Mouse (Mus musculus): ENCODE data around the gene Rab42. TPM values are rescaled to one million over a fixed set of nuclear protein-coding genes. Genes with fewer than 3 reads are reported as not detected.

Gene Rab42
- polyA plus RNA-seq, 1 experiment: 24.9 TPM

DNA sequence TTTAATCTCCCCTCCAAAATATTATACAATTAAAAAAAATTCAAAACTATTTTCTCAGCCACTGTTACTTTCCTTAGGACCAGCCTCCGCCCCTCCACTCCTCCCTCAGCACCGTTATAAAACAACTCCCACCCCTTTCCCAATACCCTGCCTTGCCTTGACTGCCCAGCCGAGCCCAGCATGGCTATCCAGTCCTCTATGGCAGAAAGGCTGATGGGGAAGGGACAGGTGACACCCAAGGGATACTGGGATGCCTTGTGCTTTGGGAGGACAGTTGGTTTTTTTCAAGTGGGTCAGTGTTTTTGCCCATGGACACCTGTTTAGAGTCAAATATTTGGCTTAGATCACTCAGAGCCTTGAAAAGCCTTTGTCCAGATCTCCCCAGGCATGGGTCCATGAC is 28.8 kb upstream of the Rab42 start:
- no peak for TF ChIP-seq CTCF (IDR thresholded peaks at IDR 0.05; ENCODE audit: control insufficient read depth, insufficient read depth, insufficient replicate concordance, low read depth, low read length)
- TF ChIP-seq POLR2A (IDR thresholded peaks at IDR 0.05; ENCODE audit: control insufficient read depth, low read depth, low read length): no peak
- Histone ChIP-seq H3K4me3 (ENCODE audit: control insufficient read depth, low read depth, low read length) (no peak overlapping the region), H3K27ac (ENCODE audit: control insufficient read depth, insufficient read depth, low read depth, low read length) (no peak overlapping the region), H3K27me3 (ENCODE audit: control insufficient read depth, insufficient read depth, low read length) (no peaks in the 10 kb centered on the region), H3K36me3 (ENCODE audit: control insufficient read depth, insufficient read depth, low read length) (peaks cover 2% of the 10 kb centered on the region; the same call in 1 of the 2 replicates), H3K4me1 (ENCODE audit: control insufficient read depth, insufficient read depth, low read length) (peaks cover 3% of the 10 kb centered on the region)

DNA sequence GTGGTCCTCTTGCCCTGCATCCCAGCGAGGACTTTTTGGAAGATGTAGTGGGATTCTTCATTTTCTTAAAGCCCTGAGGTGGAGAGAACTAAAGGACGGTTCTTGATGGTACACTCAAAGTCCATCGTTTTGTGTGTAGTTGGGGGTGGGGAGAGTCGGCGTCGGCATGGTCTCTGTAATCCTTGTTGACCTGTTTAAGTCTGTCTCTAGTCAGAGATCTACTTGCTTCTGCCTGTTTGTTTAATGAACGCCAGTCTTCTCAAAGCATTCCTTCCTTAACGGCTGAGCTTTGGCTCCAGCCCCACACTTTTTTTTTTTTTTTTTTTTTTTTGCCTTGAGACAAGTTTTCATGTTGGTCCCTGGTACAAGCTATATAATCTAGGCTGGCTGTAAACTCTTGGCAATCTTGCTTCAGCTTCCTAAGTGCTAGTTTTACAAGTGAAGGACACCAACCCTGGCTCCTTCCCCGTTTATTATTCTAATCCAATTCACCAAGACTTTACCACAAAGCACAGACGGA is 26.7 kb upstream of the Rab42 start:
- Histone ChIP-seq H3K27ac (ENCODE audit: control insufficient read depth, insufficient read depth, low read depth, low read length) (peak overlapping the region; percentile 80), H3K4me1 (ENCODE audit: control insufficient read depth, insufficient read depth, low read length) (peaks cover 3% of the 10 kb centered on the region), H3K36me3 (ENCODE audit: control insufficient read depth, insufficient read depth, low read length) (peaks cover 2% of the 10 kb centered on the region; the same call in 1 of the 2 replicates), H3K4me3 (ENCODE audit: control insufficient read depth, low read depth, low read length) (peak overlapping the region; percentile 92), H3K27me3 (ENCODE audit: control insufficient read depth, insufficient read depth, low read length) (no peaks in the 10 kb centered on the region)
- no peak for TF ChIP-seq CTCF (IDR thresholded peaks at IDR 0.05; ENCODE audit: control insufficient read depth, insufficient read depth, insufficient replicate concordance, low read depth, low read length)
- no peak for TF ChIP-seq POLR2A (IDR thresholded peaks at IDR 0.05; ENCODE audit: control insufficient read depth, low read depth, low read length)

DNA sequence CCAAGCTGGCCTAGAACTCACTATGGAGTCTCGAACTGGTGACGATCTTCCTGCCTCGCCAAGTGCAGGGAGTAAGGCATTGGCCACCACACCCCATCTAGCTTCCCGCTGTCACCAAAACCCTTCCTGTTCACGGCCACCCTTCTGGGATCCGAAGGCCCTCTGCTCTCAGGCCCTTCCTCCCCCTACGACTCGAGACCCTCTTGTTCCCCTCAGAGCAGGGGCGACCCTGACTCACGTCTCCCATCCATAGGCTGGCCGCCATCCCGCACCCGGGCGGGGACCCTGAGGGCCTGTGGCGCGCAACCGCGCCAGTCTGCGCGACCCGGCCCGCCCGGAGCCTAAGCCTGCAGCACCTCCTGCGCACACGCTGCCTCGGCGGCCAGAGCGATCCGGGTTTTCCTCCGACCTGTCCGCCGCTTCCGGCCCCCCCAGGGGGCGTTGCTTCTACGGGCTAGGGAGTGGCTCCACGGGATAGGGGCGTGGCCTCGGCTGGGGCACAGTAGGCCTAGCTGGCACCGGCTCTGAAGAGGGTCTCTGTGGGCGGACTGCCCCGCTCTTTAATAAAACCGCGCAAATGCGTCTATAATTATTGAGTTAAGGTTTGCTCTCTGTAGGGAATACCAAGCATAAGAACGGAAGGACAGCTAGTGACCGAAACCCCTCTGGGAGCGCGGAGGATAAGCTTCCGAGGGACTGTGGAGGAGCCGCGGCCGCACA is 26.1 kb upstream of the Rab42 start, which contains the start of gene Trnau1ap:
Gene Trnau1ap, minus strand, starts transcription at position 424 of the 720 bp plus-strand sequence.
- peaks cover 3% of the 10 kb centered on the region for H3K4me1 ChIP-seq (ENCODE audit: control insufficient read depth, insufficient read depth, low read length)
- H3K27ac ChIP-seq (ENCODE audit: control insufficient read depth, insufficient read depth, low read depth, low read length): peak within 1 kb of the TSS; percentile 80
- TF ChIP-seq POLR2A (IDR thresholded peaks at IDR 0.05; ENCODE audit: control insufficient read depth, low read depth, low read length) (peak; percentile 75), CTCF (IDR thresholded peaks at IDR 0.05; ENCODE audit: control insufficient read depth, insufficient read depth, insufficient replicate concordance, low read depth, low read length) (no peak)
- no peaks in the 10 kb centered on the region for H3K27me3 ChIP-seq (ENCODE audit: control insufficient read depth, insufficient read depth, low read length)
- peak within 1 kb of the TSS; percentile 92 for H3K4me3 ChIP-seq (ENCODE audit: control insufficient read depth, low read depth, low read length)
- no peaks in the 10 kb centered on the region; the same call in 1 of the 2 replicates for H3K36me3 ChIP-seq (ENCODE audit: control insufficient read depth, insufficient read depth, low read length)

DNA sequence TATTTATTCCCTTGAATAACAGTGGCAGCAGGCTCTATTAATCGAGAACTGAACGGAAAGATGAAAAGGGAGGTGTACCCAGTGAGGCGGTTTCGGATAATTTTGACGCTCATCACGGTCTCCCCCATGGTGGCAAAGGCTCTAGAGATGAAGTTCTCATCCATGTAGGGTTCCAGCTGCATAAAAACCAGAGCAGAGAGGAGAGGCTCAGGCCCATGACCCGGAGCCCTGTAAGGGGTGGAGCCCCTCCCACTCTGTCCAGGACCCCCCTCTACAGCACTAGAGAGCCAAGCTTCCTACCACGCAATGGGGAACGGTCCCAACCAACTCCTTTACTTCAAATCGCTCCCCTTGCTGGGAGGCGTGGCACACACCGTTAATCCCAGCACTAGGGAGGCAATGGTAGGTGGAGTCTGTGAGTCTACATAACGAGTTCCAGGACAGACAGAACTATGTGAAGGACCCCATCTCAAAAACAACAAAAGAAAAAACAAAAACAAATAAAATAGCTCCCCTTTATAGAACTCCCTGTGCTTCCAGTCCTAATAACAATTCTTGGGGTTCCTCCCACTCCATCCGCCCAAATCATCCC is 25.3 kb upstream of the Rab42 start:
- Histone ChIP-seq H3K27ac (ENCODE audit: control insufficient read depth, insufficient read depth, low read depth, low read length) (no peak overlapping the region), H3K27me3 (ENCODE audit: control insufficient read depth, insufficient read depth, low read length) (no peaks in the 10 kb centered on the region), H3K4me3 (ENCODE audit: control insufficient read depth, low read depth, low read length) (peak overlapping the region; percentile 92), H3K4me1 (ENCODE audit: control insufficient read depth, insufficient read depth, low read length) (peaks cover 3% of the 10 kb centered on the region), H3K36me3 (ENCODE audit: control insufficient read depth, insufficient read depth, low read length) (no peaks in the 10 kb centered on the region; the same call in 1 of the 2 replicates)
- TF ChIP-seq CTCF (IDR thresholded peaks at IDR 0.05; ENCODE audit: control insufficient read depth, insufficient read depth, insufficient replicate concordance, low read depth, low read length) (no peak), POLR2A (IDR thresholded peaks at IDR 0.05; ENCODE audit: control insufficient read depth, low read depth, low read length) (no peak)

DNA sequence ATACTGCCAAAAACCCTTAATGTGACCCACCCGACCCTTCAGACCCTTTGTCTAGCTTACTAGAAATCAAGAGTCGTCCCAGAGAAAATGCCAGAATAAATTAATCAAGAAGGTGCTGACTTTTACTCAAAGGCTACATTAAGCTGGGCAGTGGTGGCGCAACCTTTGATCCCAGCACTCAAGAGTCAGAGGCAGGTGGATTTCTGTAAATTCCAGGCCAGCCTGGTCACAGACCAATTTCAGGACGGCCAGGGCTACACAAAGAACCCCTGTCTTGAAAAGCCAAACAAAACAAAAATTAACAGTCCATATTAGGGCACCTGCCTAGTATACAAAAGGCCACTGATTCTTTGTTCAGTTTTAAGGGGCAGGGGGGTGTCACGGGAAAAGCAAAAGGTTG is 23.3 kb upstream of the Rab42 start:
- H3K36me3 ChIP-seq (ENCODE audit: control insufficient read depth, insufficient read depth, low read length): no peaks in the 10 kb centered on the region; the same call in 1 of the 2 replicates
- no peaks in the 10 kb centered on the region for H3K27me3 ChIP-seq (ENCODE audit: control insufficient read depth, insufficient read depth, low read length)
- peaks cover 3% of the 10 kb centered on the region for H3K4me1 ChIP-seq (ENCODE audit: control insufficient read depth, insufficient read depth, low read length)
- H3K27ac ChIP-seq (ENCODE audit: control insufficient read depth, insufficient read depth, low read depth, low read length): no peak overlapping the region
- no peak for TF ChIP-seq CTCF (IDR thresholded peaks at IDR 0.05; ENCODE audit: control insufficient read depth, insufficient read depth, insufficient replicate concordance, low read depth, low read length)
- no peak for TF ChIP-seq POLR2A (IDR thresholded peaks at IDR 0.05; ENCODE audit: control insufficient read depth, low read depth, low read length)
- no peak overlapping the region for H3K4me3 ChIP-seq (ENCODE audit: control insufficient read depth, low read depth, low read length)

DNA sequence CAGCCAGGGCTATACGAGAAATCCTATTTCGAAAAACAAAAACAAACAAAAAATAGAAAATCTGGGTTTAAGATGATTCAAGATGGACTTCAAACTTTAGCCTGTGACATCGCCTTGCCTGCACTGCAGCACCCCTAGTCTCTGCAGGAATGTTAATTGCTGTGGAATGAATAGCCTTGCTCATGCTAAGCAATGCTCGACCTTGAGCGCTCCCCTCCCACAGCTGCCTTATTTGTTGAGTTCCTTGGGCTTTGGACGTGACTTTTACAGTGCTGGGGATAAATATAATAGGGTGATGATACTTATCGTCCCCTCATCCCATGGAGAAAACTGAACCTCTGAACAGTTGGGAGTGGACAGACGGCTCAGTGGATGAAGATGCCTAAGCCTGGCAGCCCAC is 12.5 kb upstream of the Rab42 start:
- H3K36me3 ChIP-seq (ENCODE audit: control insufficient read depth, insufficient read depth, low read length): peaks cover 3% of the 10 kb centered on the region
- H3K4me3 ChIP-seq (ENCODE audit: control insufficient read depth, low read depth, low read length): no peak overlapping the region
- no peaks in the 10 kb centered on the region for H3K4me1 ChIP-seq (ENCODE audit: control insufficient read depth, insufficient read depth, low read length)
- no peak overlapping the region for H3K27ac ChIP-seq (ENCODE audit: control insufficient read depth, insufficient read depth, low read depth, low read length)
- no peak for TF ChIP-seq POLR2A (IDR thresholded peaks at IDR 0.05; ENCODE audit: control insufficient read depth, low read depth, low read length)
- no peak for TF ChIP-seq CTCF (IDR thresholded peaks at IDR 0.05; ENCODE audit: control insufficient read depth, insufficient read depth, insufficient replicate concordance, low read depth, low read length)
- H3K27me3 ChIP-seq (ENCODE audit: control insufficient read depth, insufficient read depth, low read length): no peaks in the 10 kb centered on the region

DNA sequence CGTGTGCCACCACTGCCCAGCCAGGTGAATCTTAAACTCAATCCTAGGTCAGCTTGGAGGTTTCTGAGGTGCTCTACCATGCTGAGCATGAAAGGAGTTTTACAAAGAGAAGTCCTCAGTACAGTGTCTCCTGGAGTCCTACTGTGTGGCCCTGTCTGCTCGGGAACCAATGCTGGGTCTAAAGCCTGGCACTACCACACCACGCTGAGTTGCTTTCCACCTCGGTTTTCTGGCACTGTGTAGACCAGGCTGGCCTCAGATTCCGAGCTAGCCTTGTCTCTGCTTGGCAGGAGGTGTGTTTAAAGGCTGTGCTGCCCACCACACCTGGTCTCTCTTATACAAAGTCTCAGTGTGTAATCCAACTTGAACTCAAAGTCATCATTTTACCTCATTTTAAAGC is 9.4 kb upstream of the Rab42 start:
- Histone ChIP-seq H3K27me3 (ENCODE audit: control insufficient read depth, insufficient read depth, low read length) (no peaks in the 10 kb centered on the region), H3K36me3 (ENCODE audit: control insufficient read depth, insufficient read depth, low read length) (peaks cover 3% of the 10 kb centered on the region), H3K27ac (ENCODE audit: control insufficient read depth, insufficient read depth, low read depth, low read length) (no peak overlapping the region), H3K4me1 (ENCODE audit: control insufficient read depth, insufficient read depth, low read length) (peaks cover 2% of the 10 kb centered on the region; the same call in 1 of the 2 replicates), H3K4me3 (ENCODE audit: control insufficient read depth, low read depth, low read length) (no peak overlapping the region)
- TF ChIP-seq CTCF (IDR thresholded peaks at IDR 0.05; ENCODE audit: control insufficient read depth, insufficient read depth, insufficient replicate concordance, low read depth, low read length) (no peak), POLR2A (IDR thresholded peaks at IDR 0.05; ENCODE audit: control insufficient read depth, low read depth, low read length) (no peak)
